16 mouse cellular contexts compared by ENCODE assay signal in the genomic region with DNA sequence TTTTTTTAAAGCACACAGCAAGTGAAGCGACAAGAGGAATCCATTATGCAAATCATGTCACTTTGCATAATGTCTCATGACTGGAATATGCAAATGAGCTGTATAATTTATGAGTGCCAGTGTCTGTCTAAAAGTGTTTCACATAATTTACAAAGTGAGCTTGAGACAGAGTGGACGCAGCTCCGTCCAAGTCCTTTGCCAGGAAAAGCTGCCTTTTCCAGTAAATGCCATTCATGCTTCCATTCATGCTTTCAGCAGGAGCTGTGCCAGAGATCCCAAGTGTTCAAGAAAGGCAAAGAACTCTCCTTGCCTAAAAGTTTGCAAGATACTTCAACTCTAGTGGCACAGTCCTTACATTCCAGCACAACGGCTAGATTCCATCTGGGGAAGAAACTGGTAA.
DNase-seq lines count a peak whose midpoint lies in the region; ATAC-seq lines count a peak whose summit lies in the region.
"Had no signal": no experiment of that assay in that cellular context is flagged by ENCODE, and none has a peak within 500 bp of the region (broad histone marks: within the 10 kb centered on the region; RNA-seq: fewer than 3 reads in every experiment).

No protein-coding gene starts in this region.

- no peak overlapping the region for H3K4me3 ChIP-seq in forebrain, embryonic 16.5 days (replicated peaks; ENCODE audit: low read length)
- H3K4me3 ChIP-seq in lung, embryonic 16.5 days (ENCODE audit: low read length) = no peak overlapping the region
- H3K4me3 ChIP-seq in neural tube, embryonic 12.5 days = no peak overlapping the region
- H3K4me3 ChIP-seq: embryonic facial prominence, embryonic 15.5 days; intestine, embryonic 15.5 days; liver, embryonic 13.5 days had no signal

- H3K27ac ChIP-seq in forebrain, embryonic 16.5 days (ENCODE audit: low read length) = no peak overlapping the region
- no peak overlapping the region for H3K27ac ChIP-seq in lung, embryonic 16.5 days (ENCODE audit: low read length)
- no peak overlapping the region for H3K27ac ChIP-seq in neural tube, embryonic 12.5 days
- H3K27ac ChIP-seq: embryonic facial prominence, embryonic 15.5 days; intestine, embryonic 15.5 days; liver, embryonic 13.5 days had no signal

- ATAC-seq in forebrain, embryonic 16.5 days = peak; percentile 46
- ATAC-seq in lung, embryonic 16.5 days (ENCODE audit: low read depth) = 0 out of 2 replicates have a peak, but pooled peaks have one; percentile 51
- peak; percentile 51 for ATAC-seq in neural tube, embryonic 12.5 days (ENCODE audit: low FRiP score, low read depth)
- ATAC-seq: intestine, embryonic 15.5 days had no signal

- H3K9ac ChIP-seq in forebrain, embryonic 16.5 days (replicated peaks; ENCODE audit: low read depth, low read length) = no peak overlapping the region
- no peak overlapping the region for H3K9ac ChIP-seq in lung, embryonic 16.5 days (ENCODE audit: low read length)
- H3K9ac ChIP-seq in neural tube, embryonic 12.5 days = no peak overlapping the region
- H3K9ac ChIP-seq: embryonic facial prominence, embryonic 15.5 days; intestine, embryonic 15.5 days; liver, embryonic 13.5 days had no signal

- 12% methylated on average over 4 of the region's 4 CpGs for WGBS in forebrain, embryonic 16.5 days
- WGBS in lung, embryonic 16.5 days = 40% methylated on average over 4 of the region's 4 CpGs
- WGBS in neural tube, embryonic 12.5 days = 28% methylated on average over 4 of the region's 4 CpGs

- peak; percentile 16 for DNase-seq in lung, adult 18-20 months
- DNase-seq in lung, postnatal 4 days = no peak
- DNase-seq in kidney, postnatal 14 days = no peak
- DNase-seq in frontal cortex, adult 2 months (ENCODE audit: extremely low spot score in 1 of 2, low spot score in 1 of 2) = no peak
- no peak for DNase-seq in left cerebral cortex, postnatal 4 days
- DNase-seq: cerebellum, adult 11 months; heart, adult 11 months; kidney, postnatal 10 days; liver, embryonic 13.5 days; thymus, postnatal 36 days had no signal

- peak overlapping the region; percentile 48 for H3K4me2 ChIP-seq in forebrain, embryonic 16.5 days (ENCODE audit: low read length)
- H3K4me2 ChIP-seq in lung, embryonic 16.5 days (ENCODE audit: low read depth, low read length) = no peak overlapping the region
- peak overlapping the region; percentile 66 for H3K4me2 ChIP-seq in neural tube, embryonic 12.5 days (replicated peaks)
- H3K4me2 ChIP-seq: intestine, embryonic 15.5 days; liver, embryonic 13.5 days had no signal

- intact Hi-C loops in left cerebral cortex, postnatal 4 days (cut with DNase I) = no loop called here

- peaks cover 24% of the 10 kb centered on the region for H3K4me1 ChIP-seq in forebrain, embryonic 16.5 days (replicated peaks; ENCODE audit: control insufficient read depth, insufficient read depth, low read length)
- no peaks in the 10 kb centered on the region for H3K4me1 ChIP-seq in lung, embryonic 16.5 days (replicated peaks; ENCODE audit: control insufficient read depth, insufficient read depth, low read length)
- H3K4me1 ChIP-seq in neural tube, embryonic 12.5 days = peaks cover 8% of the 10 kb centered on the region; the same call in 1 of the 2 replicates
- H3K4me1 ChIP-seq: intestine, embryonic 15.5 days; liver, embryonic 13.5 days had no signal

- H3K9me3 ChIP-seq in forebrain, embryonic 16.5 days (ENCODE audit: control insufficient read depth, low read length) = no peaks in the 10 kb centered on the region
- H3K9me3 ChIP-seq in lung, embryonic 16.5 days (ENCODE audit: control insufficient read depth, low read length) = no peaks in the 10 kb centered on the region
- H3K9me3 ChIP-seq in neural tube, embryonic 12.5 days = no peaks in the 10 kb centered on the region
- H3K9me3 ChIP-seq: embryonic facial prominence, embryonic 15.5 days; intestine, embryonic 15.5 days; liver, embryonic 13.5 days had no signal

- H3K27me3 ChIP-seq in forebrain, embryonic 16.5 days (replicated peaks; ENCODE audit: control insufficient read depth, insufficient read depth, low read length) = no peaks in the 10 kb centered on the region
- H3K27me3 ChIP-seq in lung, embryonic 16.5 days (ENCODE audit: control insufficient read depth, insufficient read depth, low read depth, low read length) = no peaks in the 10 kb centered on the region
- no peaks in the 10 kb centered on the region for H3K27me3 ChIP-seq in neural tube, embryonic 12.5 days (replicated peaks)
- H3K27me3 ChIP-seq: embryonic facial prominence, embryonic 15.5 days; intestine, embryonic 15.5 days; liver, embryonic 13.5 days had no signal

- H3K36me3 ChIP-seq in forebrain, embryonic 16.5 days (ENCODE audit: control insufficient read depth, insufficient read depth) = no peaks in the 10 kb centered on the region
- H3K36me3 ChIP-seq in lung, embryonic 16.5 days (ENCODE audit: control insufficient read depth, insufficient read depth, low read length) = no peaks in the 10 kb centered on the region
- H3K36me3 ChIP-seq in neural tube, embryonic 12.5 days = no peaks in the 10 kb centered on the region
- H3K36me3 ChIP-seq: embryonic facial prominence, embryonic 15.5 days; G1E; intestine, embryonic 15.5 days; liver, embryonic 13.5 days had no signal

Comparison
In these comparisons a context has a peak if more than half of its experiments do, and no peak if none do; other contexts are left out.
1. DNase-seq: peak in lung, adult 18-20 months (2 of 2); none in lung, postnatal 4 days (0 of 2), kidney, postnatal 14 days (single experiment), frontal cortex, adult 2 months (0 of 2) and left cerebral cortex, postnatal 4 days (single experiment).
2. Peak in every context shown above with its lines, with median percentiles within 50 percentile points of each other: ATAC-seq.